Mouse (Mus musculus): ENCODE measurements around the gene Sult1a1.
"Not testable (repeated sequence)": the region's sequence is repeated elsewhere in the genome, so short reads cannot be mapped to it uniquely, and the experiment has no call there.

Gene Sult1a1

GRCm38 (mm10) chr7:126696303-126696702 is 20.1 kb upstream of the Sult1a1 start:
- no peak for DNase-seq

- DNase-seq = peak; percentile 91
Observed at GRCm38 (mm10) chr7:126695631-126696207, 19.5 kb upstream of the Sult1a1 start, which contains the start of gene Slx1b. Slx1b (minus strand) TSS chr7:126695784.

DNA sequence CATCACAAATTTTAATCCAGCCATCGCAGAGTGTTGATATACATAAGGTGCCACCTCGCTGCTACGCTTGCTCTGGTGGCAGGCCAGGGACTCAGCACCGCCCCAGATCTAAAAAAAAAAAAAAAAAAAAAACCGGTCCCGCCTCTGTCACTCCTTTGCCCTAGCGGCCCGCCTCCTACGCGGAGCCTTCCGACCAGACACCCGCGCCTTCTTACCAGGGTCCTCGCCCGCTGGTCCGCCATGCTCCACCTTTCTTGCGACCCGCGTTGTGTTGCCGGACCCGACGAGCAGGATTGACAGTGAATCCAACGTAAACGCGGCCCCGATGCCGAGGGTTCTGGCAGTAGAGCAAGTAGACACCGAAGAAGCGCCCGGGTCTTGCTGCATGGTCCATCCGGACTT is 19.0 kb upstream of the Sult1a1 start, which contains the start of gene Bola2:
TSS of gene Bola2 (plus strand) at position 192 of the 402 bp plus-strand sequence.
- DNase-seq = peak; percentile 63

- no peak for DNase-seq
Observed at GRCm38 (mm10) chr7:126694441-126695051, 18.3 kb upstream of the Sult1a1 start.

GRCm38 (mm10) chr7:126693781-126694180 is 17.5 kb upstream of the Sult1a1 start:
- no peak for DNase-seq

DNA sequence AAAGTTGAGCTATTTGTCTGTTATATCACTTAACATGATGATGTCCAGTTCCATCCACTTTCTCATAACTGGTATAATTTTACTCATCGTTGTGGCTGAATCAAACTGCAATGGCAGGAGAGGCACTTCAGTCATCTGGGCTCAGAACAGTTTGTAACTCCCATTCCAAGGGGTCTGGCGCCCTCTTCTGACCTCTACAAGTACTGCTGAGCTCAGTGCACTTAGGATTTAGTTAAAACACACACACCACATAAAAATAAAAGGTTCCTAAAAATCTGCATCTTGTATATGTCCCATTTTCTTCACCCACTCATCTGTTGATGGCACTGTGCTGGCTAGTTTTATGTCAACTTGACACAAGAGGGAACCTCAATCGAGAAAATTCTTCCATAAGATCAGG is 17.0 kb upstream of the Sult1a1 start:
- DNase-seq = peak; percentile 81

DNA sequence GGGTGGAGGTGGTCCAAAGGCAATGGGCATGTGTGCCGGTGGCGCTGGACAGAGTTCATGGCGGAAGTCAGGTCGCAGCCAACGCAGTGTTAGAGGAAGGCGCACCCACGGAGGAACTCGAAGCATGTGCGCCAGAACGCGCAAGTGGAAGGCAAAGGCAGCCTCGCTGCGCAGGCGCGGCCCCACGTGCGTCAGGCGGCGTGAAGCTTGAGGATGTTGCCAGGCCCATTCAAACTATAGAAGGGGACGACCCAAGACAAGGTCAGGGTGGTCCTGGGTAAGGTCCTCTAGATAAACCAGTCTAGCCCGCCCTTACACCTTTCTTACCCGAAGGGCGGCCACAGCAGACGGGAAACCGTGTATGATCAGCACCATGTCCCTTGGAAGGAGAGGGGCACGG is 16.2 kb upstream of the Sult1a1 start:
- no peak for DNase-seq

DNA sequence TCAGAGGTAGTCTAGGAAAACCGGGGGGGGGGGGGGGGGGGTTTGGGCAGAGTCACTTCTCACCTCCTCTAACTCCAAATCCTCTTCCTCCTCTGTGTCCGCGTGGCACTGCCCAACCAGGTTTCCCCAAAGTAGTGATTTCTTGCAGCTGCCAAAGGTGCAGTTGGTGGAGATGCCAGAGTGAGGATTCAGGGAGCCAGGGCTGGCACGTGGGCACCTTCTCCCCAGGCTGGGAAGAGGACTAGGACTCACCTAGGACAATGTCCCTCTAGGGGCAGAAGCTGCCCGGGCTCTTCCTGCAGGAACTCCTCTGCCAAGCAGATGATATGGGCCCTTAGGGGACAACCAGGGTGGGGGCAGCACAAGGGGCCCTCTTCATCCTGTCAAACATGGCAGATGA is 15.4 kb upstream of the Sult1a1 start:
- no peak for DNase-seq

GRCm38 (mm10) chr7:126690737-126691136 is 14.5 kb upstream of the Sult1a1 start:
- no peak for DNase-seq

DNA sequence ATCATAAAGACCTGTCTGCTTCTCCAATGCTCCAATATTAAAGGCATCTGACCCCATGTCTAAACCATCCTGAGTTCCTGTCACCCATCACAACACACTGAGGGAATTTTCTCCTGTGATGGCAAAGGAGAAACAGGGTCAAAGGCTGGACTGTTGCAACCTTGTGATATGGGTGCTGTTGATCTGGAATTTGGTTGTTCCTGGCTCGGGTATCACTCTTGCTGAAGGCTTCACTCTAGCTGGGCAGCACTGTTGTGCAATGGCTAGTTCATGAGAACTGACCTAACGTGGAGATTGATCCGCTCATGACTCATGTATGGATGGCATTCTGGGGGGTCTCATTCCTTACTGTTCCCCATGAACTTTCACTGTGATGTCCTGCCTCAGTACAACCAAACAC is 12.8 kb upstream of the Sult1a1 start:
- no peak for DNase-seq

GRCm38 (mm10) chr7:126688156-126688555 is 11.9 kb upstream of the Sult1a1 start:
- not testable (repeated sequence) for DNase-seq

DNA sequence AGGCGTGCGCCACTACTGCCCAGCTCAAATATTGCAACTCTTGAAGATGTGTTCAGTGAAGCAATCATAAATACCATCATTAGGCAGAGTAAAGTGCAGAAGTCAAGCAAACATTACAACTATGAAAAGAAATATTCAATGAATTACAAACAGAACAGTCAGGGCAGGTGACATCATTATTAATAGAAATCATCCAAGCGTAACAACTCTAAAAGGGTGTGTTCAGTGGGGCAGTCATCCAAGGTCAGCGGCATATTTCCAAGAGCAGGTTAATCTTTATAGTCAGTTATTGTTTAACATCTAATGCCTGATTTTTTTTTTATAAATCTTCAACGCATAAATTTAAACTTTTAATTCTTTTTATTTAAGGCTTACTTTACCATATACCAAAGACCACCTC is 5.0 kb upstream of the Sult1a1 start:
- no peak for DNase-seq

DNA sequence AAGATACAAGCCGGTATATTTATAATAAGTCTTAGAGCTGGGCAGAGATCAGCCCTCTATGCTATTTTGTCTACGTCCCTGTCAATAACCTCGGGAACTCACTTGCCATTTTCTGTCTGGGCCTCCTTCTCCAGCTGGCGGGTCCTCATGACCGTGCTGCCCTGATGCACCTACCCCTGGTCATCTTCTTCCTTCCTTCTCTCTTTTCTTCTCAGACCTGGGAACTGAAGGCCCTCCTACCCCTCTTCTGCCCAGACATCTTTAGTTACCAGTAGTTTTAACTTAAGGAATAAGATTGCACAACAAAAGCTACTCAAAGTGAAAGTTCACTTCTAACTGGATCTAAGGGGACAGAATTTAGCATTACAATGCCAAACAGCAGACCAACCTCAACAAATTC is 3.5 kb upstream of the Sult1a1 start:
- DNase-seq = no peak

DNA sequence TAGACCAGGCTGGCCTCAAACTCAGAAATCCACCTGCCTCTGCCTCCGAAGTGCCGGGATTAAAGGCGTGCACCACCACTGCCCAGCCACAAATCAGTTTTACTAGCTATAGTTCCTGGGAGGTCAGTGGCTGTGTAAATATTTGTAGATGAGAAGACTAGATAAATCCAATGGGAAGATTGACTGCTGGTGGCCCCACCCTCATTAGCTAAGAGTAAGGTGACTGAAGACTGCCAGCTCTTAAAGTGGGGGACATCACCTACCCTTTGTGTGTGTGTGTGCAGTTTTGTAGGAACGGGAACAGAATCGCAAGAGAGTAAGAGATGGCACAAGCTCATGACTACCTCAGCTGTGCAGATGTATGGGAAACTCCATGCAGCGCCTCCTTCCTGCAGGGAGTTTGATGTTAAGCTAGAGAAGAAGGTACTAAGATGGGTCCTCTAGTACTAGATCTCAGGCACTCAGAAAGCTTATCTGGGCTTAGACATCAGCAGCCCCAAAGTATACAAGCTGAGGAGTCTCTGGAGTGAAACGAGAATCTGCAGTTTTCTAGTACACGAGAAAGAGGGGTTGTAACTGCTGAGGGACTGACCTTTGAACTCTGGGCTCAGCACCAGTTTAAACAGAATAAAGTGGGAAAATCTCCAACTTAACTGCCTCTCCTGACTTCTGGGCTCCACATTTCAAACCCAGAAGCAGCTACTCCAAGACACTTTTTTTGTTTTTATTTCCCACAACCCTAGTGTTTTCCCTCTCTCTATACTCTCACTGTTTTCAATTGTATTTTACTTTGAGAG is 2.5 kb upstream of the Sult1a1 start:
- no peak for DNase-seq

GRCm38 (mm10) chr7:126676631-126677220 is 494 bp upstream of the Sult1a1 start:
- DNase-seq = no peak

DNA sequence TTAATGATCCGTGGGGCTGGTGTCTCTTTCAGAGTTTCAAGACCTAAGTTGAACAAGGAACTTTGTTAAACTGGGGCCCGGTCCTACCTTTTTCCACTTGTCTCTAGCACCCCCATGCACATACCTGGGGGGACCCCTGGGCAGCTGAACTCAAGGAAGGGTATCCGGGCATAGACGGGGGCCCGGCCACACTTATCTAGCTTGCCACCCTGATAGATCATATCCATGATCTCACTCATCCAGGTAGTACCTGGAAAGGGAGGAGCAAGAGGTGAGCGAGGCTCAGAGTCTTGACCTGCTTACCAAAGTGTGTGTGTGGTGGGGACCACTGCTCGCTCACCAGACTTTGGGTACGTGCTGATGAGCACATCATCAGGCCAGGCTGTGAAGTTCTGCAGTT is 1.1 kb downstream of the Sult1a1 start:
- DNase-seq = no peak

- DNase-seq = no peak
Observed at GRCm38 (mm10) chr7:126672111-126672510, 4.1 kb downstream of the Sult1a1 start.

DNA sequence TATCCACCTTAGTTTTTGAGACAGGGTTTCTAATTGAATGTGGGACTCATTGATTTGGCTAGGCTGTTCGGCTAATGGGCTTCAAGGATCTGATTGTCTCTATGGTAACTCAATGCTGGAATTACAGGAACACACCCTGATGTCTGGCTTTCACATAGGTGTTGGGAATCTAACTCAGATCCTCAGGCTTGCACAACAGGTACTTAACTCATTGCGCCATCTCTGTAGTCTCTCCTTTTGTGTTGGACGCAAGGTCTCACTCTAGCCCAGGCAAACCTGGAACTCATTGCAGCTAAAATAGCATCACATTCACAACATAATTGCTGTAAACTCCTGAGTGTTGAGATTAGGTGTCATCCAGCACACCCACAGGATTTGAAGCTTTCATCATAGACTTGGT is 6.1 kb downstream of the Sult1a1 start:
- no peak for DNase-seq

- DNase-seq = no peak
Observed at GRCm38 (mm10) chr7:126668452-126668851, 7.8 kb downstream of the Sult1a1 start.

- DNase-seq = no peak
Observed at GRCm38 (mm10) chr7:126667495-126668090, 8.6 kb downstream of the Sult1a1 start.

GRCm38 (mm10) chr7:126665269-126665668 is 11.0 kb downstream of the Sult1a1 start:
- DNase-seq = no peak

GRCm38 (mm10) chr7:126663646-126664045 is 12.6 kb downstream of the Sult1a1 start:
- DNase-seq = no peak

- no peak for DNase-seq
Observed at GRCm38 (mm10) chr7:126659771-126660170, 16.5 kb downstream of the Sult1a1 start.
